Mouse (Mus musculus): ENCODE measurements around the gene Ssbp2.

The Ssbp2 gene

GRCm38 (mm10) chr13:91461711-91462351 is 1.7 kb downstream of the Ssbp2 start:
- peak; percentile 74 for DNase-seq

DNA sequence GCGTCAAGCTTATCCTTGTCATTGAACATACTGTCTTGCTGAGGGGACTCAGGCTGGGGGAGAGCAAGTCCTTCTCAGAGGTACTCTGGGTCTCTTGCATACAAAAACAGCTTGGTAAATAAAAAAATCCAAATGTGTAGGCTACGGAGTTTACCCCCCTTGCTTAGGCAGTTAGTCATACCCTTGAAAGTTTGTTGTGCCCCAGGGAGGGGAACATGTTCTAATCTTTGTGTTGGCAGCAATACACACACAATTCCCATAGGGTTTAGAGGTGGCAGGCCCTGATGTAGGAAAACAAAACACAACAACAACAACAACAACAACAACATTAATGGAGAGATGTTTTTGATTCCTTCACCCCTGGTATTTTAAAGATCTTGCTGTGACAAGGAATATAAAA is 2.3 kb downstream of the Ssbp2 start:
- peak; percentile 32 for DNase-seq

- DNase-seq = peak; percentile 49
These were observed 2.9 kb downstream of the Ssbp2 start for GRCm38 (mm10) chr13:91462893-91463481.

DNA sequence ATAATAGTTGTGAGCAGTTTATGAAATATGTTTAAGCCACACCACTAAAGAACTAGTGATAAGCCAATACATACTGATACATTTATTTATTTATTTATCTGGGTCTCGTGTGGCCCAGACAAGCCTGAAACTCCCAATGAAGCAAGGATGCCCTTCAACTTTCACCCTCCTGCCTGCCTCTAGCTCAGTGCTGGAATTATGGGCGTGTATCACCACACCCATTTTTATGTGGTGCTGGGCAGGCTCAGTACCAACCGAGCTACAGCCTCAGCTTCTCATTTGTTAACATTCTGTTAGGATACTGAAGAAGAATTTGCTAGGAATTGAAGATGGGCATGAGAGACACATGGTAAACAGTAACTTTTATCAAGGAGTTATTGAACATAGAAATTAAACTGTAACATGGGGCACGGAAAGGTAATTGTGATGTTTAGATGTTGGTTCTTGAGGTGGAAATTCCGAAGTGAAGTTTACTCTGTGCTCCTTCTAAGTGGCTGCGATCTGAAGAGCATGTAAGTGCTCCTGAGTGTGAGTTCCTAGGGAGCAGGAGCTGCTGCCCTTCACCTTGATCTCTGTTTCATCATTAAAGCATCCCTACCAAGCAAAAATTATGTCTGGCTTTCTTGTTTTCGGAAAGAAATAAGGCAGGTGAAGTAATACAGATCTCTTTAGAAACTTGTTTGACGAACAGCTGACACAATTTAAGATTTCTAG is 5.1 kb downstream of the Ssbp2 start:
- no peak for DNase-seq

DNA sequence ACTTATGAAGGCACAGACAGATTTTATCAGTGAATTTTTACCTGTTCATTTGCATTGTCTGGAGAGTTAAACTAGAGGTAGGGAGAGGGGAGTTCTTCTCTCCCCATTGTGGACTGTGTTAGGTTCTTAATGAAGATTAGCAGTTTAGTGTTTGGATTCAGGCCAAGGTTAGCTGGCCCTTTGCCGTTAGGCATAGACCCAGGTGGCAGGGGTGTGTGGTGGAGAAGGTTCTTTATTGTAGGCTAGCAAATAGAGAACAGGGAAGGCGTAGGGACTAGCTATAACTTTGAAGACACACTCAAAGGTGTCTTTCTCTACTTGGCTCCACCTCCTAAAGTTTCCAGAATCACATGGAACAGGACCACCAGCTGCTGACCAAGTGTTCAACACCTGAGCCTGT is 11.5 kb downstream of the Ssbp2 start:
- no peak for DNase-seq

GRCm38 (mm10) chr13:91471980-91472379 is 11.9 kb downstream of the Ssbp2 start:
- DNase-seq = no peak

DNA sequence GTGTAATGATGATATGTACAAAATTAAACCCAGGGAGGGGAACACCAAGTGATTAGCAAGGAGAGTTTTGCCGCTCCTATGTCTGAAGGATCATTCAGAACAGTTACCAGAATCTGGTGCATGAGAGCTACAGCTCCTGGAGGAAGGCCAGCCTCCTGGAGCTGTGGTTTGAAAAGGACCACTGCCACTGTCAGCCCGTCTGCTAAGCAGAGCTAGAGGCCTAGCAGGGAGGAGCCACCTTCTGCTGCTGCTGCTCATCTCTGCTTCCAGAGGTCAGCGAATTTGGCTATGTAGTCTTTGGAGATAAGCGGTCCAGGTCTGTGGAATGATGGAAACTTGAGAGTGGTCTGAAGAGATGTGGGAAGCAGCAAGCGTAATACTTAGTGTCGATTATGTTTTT is 13.4 kb downstream of the Ssbp2 start:
- DNase-seq = no peak

GRCm38 (mm10) chr13:91474027-91474426 is 13.9 kb downstream of the Ssbp2 start:
- no peak for DNase-seq

GRCm38 (mm10) chr13:91475888-91476287 is 15.8 kb downstream of the Ssbp2 start:
- no peak for DNase-seq

DNA sequence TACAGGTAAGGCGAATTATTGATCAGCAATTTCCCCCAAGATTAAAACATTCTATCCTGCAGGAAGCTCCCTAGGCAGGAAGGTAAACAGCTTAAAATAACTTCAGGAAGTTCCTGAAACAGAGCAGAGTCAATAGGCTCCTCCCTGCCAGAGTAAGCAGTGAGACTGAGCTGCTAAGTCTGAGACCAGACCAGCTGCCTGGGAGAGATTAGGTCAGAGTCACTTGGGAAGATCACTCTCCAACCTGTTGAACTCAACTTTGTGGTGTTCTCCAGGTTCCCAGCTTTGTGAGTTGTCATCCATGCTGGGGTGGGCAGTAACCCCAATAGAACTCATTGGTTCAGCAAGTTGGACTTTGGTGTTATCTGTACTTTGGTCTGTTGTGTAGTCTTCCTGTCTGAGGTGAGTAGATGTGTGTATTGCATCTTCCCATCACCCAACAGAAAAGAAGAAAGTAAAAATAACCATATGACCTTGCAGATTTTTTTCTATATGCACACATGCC is 16.6 kb downstream of the Ssbp2 start:
- no peak for DNase-seq

- DNase-seq = no peak
These were observed 17.9 kb downstream of the Ssbp2 start for GRCm38 (mm10) chr13:91478011-91478410.

DNA sequence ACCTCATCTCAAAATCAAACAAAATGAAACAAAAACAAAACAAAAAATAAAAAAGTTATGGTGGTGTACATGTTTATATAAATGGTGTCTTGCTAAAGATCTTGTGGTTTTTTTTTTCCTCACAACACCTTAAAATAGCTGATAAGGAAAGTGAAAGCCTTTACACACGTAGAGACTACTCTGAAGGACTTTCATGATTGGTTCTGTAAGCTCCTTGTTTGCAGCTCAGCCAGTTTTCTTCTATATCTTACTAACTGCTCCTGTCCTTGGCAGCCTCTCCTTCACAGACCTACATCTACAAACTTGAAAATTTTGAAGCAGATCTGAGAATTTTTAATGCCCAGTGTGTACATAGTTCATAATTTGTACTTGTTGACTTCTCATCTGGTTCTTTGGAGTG is 24.2 kb downstream of the Ssbp2 start:
- no peak for DNase-seq

DNA sequence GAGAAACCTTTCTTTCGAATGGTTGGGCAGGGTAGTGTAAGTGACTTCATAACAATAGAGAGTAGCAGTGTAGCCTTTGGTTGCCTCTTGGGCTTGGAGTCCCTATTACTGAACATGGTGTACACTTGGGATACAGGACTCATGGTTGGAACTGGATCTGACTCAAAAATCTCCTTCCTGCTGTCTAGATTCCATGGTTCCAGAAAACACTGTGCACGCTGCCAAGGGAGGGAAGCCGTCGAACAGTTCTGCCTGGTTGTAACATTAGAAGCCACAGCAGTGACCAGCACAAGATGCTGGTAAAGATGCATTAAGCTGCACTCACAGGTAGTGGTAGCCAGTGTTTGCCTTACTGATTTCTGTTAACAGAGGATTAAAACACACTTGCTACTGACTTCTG is 32.0 kb downstream of the Ssbp2 start:
- DNase-seq = no peak

- DNase-seq = no peak
These were observed 37.0 kb downstream of the Ssbp2 start for GRCm38 (mm10) chr13:91497055-91497454.

DNA sequence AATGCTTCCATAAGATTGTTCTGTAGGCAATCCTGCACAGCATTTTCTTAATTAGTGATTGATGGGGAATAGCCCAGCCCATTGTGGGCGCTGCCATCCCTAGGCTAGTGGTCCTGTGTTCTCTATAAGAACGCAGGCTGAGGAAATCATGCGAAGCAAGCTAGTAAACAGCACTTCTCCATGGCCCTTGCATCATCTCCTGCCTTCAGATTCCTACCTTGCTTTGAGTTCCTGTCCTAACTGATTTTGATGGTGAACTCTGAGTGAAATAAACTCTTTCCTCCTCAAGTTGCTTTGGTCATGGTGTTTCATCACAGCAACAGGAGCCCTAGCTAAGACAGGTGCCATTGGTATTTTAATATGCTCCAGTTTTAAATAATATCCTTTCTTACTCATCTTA is 41.7 kb downstream of the Ssbp2 start:
- DNase-seq = no peak

DNA sequence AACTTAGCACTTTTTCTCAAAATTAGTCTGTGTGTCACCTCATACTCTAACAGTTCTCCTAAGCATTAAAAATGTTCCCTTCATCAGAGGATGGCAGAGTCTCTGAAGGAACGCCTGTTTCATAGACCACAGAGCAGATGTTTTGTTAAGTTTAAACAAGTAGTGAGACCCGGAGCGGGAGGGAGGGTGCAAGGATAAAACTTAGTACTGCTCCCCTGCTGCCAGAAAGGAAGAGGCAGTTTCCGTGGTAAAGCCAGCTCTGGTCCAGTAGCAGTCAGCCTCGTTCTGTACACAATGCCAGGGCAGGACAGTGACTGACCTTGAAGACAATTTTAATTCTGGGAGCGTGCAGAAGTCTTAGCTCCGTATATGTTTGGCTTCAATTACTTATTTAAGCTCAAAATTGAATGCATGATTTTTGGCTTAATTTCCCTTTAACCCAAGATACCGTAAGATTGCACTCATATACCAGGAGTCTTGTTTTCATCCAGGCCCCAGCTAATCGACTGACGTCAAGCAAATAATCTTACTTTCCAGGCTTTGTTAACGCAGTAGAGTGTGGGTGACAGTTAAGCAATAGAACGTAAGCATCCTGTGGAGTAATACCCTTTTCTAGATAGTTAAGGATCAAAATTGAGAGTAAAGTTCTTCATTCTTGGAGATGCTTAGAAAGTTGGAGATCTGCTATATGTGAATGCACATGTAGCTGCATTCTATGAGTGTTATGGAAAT is 42.7 kb downstream of the Ssbp2 start:
- peak; percentile 46 for DNase-seq

DNA sequence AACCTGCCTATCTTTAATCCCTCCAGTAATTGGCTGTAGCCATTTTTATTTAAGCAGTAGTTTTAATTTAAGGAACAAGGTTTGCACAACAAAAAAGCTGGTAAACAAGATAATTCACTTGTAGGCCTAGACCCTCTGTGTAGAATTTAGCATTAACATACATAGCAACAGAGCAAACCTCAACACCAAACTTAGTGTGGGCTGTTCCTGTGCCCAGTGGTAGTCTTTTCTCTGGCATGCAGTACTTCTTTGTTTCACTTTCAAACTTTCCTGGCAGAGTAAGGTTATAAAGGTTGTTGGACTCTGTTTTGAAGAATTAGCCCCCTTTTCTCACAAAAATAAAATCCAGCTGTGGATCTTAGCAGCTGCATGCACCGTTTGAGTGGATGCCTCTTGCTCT is 48.9 kb downstream of the Ssbp2 start:
- DNase-seq = no peak

DNA sequence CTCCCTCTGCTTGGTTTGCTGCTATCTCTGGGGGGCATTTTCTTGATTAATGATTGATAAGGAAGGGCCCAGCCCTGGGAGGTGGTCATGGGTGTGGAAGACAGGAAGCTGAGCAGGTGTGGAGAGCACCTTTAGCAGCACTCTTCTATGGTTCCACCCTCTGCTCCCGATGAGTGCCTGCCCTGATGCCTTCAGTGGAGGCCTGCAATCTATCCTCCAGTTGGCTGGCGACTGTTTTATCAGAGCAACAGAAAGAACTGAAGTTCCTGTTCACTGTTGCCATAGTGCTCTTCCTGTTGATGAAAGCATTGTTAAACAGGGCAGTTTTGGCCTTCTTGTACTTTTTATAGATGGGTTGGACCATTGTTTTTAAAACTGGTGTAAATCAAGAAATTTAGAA is 49.4 kb downstream of the Ssbp2 start:
- no peak for DNase-seq

DNA sequence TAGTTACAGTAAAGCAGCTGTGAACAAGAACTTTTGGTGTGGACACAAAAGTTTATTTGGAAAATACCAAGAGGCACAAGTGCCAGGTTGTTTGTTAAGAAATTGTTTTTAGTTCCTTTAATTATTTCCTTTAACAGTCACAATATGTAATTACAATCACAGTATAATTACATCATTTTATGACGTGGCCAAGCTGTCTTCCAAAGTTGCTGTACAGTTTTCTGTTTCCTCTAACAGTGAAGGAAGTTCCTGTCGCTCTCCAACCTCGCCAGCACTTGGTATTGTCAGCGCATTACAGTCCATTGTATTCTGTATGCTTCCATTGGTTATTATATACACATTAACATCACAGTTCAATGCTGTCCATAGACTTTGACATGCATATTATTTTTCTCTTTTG is 54.9 kb downstream of the Ssbp2 start:
- no peak for DNase-seq

DNA sequence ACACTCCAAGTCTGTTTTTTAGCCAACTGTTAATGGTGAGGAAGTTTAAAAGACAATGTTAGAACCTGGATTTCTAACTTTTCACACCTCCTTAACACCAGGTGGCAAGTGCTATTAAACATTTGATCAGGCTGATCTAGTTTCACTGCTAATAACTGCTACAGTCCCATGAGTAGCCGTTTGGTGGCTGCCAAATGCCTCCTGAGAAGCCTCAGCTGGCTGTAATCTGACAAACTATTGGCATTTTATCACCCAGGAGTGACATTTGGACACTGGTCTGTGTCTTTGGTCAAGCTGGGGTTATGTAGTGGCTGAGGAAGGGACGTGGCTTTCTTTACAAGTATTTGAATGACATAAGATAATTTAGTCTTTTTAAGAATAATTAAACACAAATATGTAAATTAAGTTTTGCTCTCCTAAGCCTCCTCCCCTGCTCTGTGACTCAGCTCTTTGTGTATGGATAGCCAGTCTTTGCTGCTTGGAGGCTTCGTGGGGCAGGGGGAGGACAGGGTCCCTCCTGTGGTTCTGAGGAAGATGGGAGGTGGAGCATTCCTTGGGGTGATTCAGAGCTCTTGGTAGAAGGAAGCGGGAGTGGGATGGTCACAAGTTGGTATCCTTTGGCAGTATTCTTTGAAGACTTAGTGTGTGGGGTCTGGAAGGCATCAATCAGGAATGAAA is 60.1 kb downstream of the Ssbp2 start:
- no peak for DNase-seq

- no peak for DNase-seq
These were observed 60.9 kb downstream of the Ssbp2 start for GRCm38 (mm10) chr13:91520968-91521367.

DNA sequence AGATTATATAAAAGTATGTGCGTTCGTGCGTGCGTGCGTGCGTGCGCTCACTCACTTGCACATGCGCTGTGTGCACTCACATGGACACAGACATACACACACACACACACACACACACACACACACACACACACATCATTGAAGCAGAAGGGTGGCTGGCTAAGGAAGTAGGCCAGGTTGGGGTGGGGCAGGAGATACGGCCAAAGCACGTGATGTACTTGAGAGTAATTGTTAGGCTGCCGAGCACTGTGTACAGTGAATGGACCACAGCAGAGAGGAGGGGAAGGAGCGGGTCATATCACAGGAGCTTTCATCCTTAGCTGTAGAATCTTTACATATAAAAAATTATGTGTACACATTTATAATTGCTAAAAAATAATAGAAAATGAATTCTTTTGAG is 66.0 kb downstream of the Ssbp2 start:
- DNase-seq = no peak

GRCm38 (mm10) chr13:91529821-91530220 is 69.7 kb downstream of the Ssbp2 start:
- DNase-seq = no peak

Data from thymus, postnatal 4 days (tissue).